Mouse (Mus musculus) heart, adult 2 months (tissue): ENCODE results near the gene Cep135. TPM values are rescaled to one million over a fixed set of nuclear protein-coding genes. Genes with fewer than 3 reads are reported as not detected.

Experiments
- DNase-seq, 2 experiments: peaks; one replicate each; pipeline ENCODE4 v3.0.0; 2021
- H3K27ac ChIP-seq: fragments of 200-600 bp; 2 replicates; pipeline ENCODE4 v1.8.1; 2022
- H3K27me3 ChIP-seq: fragments of 200-500 bp; 2 replicates; pipeline ENCODE4 v1.6.1; 2012; ENCODE audit warnings: mild to moderate bottlenecking, low read length, inconsistent platforms, mixed read lengths; ENCODE audit not compliant: control insufficient read depth, insufficient read depth
- H3K36me3 ChIP-seq: fragments of 200-500 bp; 2 replicates; pipeline ENCODE4 v1.6.1; 2012; ENCODE audit warnings: low read length, inconsistent platforms; ENCODE audit not compliant: control insufficient read depth, insufficient read depth
- H3K4me1 ChIP-seq: fragments of 200-500 bp; 2 replicates; pipeline ENCODE4 v1.6.1; 2011; ENCODE audit warnings: low read length; ENCODE audit not compliant: control insufficient read depth, insufficient read depth
- H3K4me3 ChIP-seq: fragments of 200-600 bp; 2 replicates; pipeline ENCODE4 v1.8.1; 2022
- H3K79me2 ChIP-seq: fragments of 200-500 bp; replicated peaks from 2 replicates; pipeline ENCODE4 v1.6.1; 2012; ENCODE audit warnings: mild to moderate bottlenecking, inconsistent platforms, low read length, moderate library complexity, mixed read lengths; ENCODE audit not compliant: control insufficient read depth, insufficient read depth
- H3K9ac ChIP-seq: fragments of 200-500 bp; 2 replicates; pipeline ENCODE4 v1.6.1; 2012; ENCODE audit warnings: low read depth, mild to moderate bottlenecking, control low read depth, inconsistent platforms, low read length, mixed read lengths
- CTCF ChIP-seq: fragments of 200-600 bp; IDR thresholded peaks from 2 replicates; pipeline ENCODE4 v1.8.1; 2022; ENCODE audit warnings: antibody characterized with exemption, mild to moderate bottlenecking, moderate library complexity
- EP300 ChIP-seq: fragments of 200-500 bp; IDR thresholded peaks from 2 replicates; pipeline ENCODE4 v1.6.1; 2011; ENCODE audit warnings: low read depth, low read length, control low read depth; ENCODE audit not compliant: insufficient read depth
- POLR2A ChIP-seq: fragments of 200-500 bp; IDR thresholded peaks from 2 replicates; pipeline ENCODE4 v1.6.1; 2011; ENCODE audit warnings: mild to moderate bottlenecking, low read depth, low read length, control low read depth; ENCODE audit not compliant: insufficient read depth
- WGBS: fragments of 180-500 bp; shearing (Covaris S2); methylation state at CpG from one replicate; pipeline ENCODE4 v1.1.7; 2018; 5-methylcytosine and 5-hydroxymethylcytosine counted together
- intact Hi-C: fragments of 180-260 bp; cut with DNase I; formaldehyde crosslinking; loops from one replicate; pipeline ENCODE4 v1.15.1; 2025
- long read RNA-seq: library from polyadenylated mRNA; stranded (forward); transcript quantifications from one replicate; pipeline ENCODE4 v2.0.0, GENCODE M21; 2021
- polyA plus RNA-seq: library from polyadenylated mRNA; depleted of rRNA; stranded (reverse); fragments of >200 nt; gene quantifications from 2 replicates; pipeline ENCODE4 v1.2.3, GENCODE M21; 2012; rRNA removed
- total RNA-seq, 2 experiments: library from RNA; stranded (reverse); gene quantifications; 2 replicates each; pipeline ENCODE4 v1.2.3; 2021

Cep135 gene
- total RNA-seq (1 to 10 TPM; 3.0 to 3.5 TPM), polyA plus RNA-seq (0.94 and 1.4 TPM in 2 replicates)
- long read RNA-seq, full-length matches to known transcripts = 1 of 5 reads
- long read RNA-seq, partial matches to known transcripts = 1 of 5 reads
- long read RNA-seq, other reads (novel, unspliced or antisense) = 3 of 5 reads

GRCm38 (mm10) chr5:76588551-76589283, at the start of gene Cep135:
Gene Cep135, plus strand, starts transcription at chr5:76588698.
- intact Hi-C loops = loop anchor here (1.0 to 5.0 kb wide), 2 partner anchors 61 to 255 kb away; partner anchors contain the start of gene Exoc1

GRCm38 (mm10) chr5:76540181-76540580, 48.3 kb upstream of the Cep135 start:
- no peaks in the 10 kb centered on the region for H3K79me2 ChIP-seq
- H3K9ac ChIP-seq = peak overlapping the region; percentile 53; the same call in 1 of the 2 replicates
- H3K36me3 ChIP-seq = no peaks in the 10 kb centered on the region; the same call in none of the 2 replicates
- intact Hi-C loops = loop anchor here (5.0 kb wide), 1 partner anchor 678 kb away; no protein-coding TSS in a partner anchor
- H3K4me1 ChIP-seq = no peaks in the 10 kb centered on the region
- peak overlapping the region; percentile 11; the same call in 1 of the 2 replicates for H3K4me3 ChIP-seq
- peak overlapping the region; percentile 57 for H3K27ac ChIP-seq
- no peak for TF ChIP-seq POLR2A
- TF ChIP-seq CTCF = no peak
- TF ChIP-seq EP300 = no peak
- WGBS = 39% methylated on average over 8 of the region's 8 CpGs
- peak in 1 of 2 experiments; percentile 39 for DNase-seq
- H3K27me3 ChIP-seq = no peaks in the 10 kb centered on the region

More at GRCm38 (mm10) chr5:76588551-76589283, at the start of gene Cep135:
- under 1% methylated on average over 91 of the region's 92 CpGs for WGBS
- DNase-seq = peak; percentile 91 to 92
- peak within 1 kb of the TSS; percentile 91 for H3K9ac ChIP-seq
- H3K4me1 ChIP-seq = no peaks in the 10 kb centered on the region
- no peaks in the 10 kb centered on the region for H3K36me3 ChIP-seq
- no peaks in the 10 kb centered on the region for H3K79me2 ChIP-seq
- H3K27ac ChIP-seq = peak within 1 kb of the TSS; percentile 88
- TF ChIP-seq CTCF = 0 out of 2 replicates have a peak, but pooled peaks have one; percentile 99
- TF ChIP-seq POLR2A = no peak
- peak within 1 kb of the TSS; percentile 82 for H3K4me3 ChIP-seq
- H3K27me3 ChIP-seq = no peaks in the 10 kb centered on the region

GRCm38 (mm10) chr5:76540842-76541241, 47.7 kb upstream of the Cep135 start:
- Histone ChIP-seq H3K4me1 (no peaks in the 10 kb centered on the region), H3K4me3 (peak overlapping the region; percentile 11; the same call in 1 of the 2 replicates), H3K36me3 (no peaks in the 10 kb centered on the region; the same call in none of the 2 replicates), H3K79me2 (no peaks in the 10 kb centered on the region), H3K9ac (no peak overlapping the region), H3K27me3 (no peaks in the 10 kb centered on the region), H3K27ac (peak overlapping the region; percentile 57)
- intact Hi-C loops = loop anchor here (5.0 kb wide), 1 partner anchor 679 kb away; no protein-coding TSS in a partner anchor
- no peak for DNase-seq
- no peak for TF ChIP-seq EP300
- peak; percentile 83 for TF ChIP-seq CTCF
- no peak for TF ChIP-seq POLR2A

- no peak overlapping the region for H3K9ac ChIP-seq
- H3K27ac ChIP-seq = no peak overlapping the region
- TF ChIP-seq CTCF (no peak), POLR2A (no peak), EP300 (no peak)
- intact Hi-C loops = loop anchor here (5.0 kb wide), 1 partner anchor 681 kb away; no protein-coding TSS in a partner anchor
- no peaks in the 10 kb centered on the region for H3K4me1 ChIP-seq
- no peaks in the 10 kb centered on the region; the same call in none of the 2 replicates for H3K36me3 ChIP-seq
- DNase-seq = no peak
- no peaks in the 10 kb centered on the region for H3K27me3 ChIP-seq
- no peak overlapping the region for H3K4me3 ChIP-seq
- no peaks in the 10 kb centered on the region for H3K79me2 ChIP-seq
- 76% methylated on average over 8 of the region's 8 CpGs for WGBS
These were observed 45.3 kb upstream of the Cep135 start for GRCm38 (mm10) chr5:76543200-76543599.

- Histone ChIP-seq H3K27me3 (no peaks in the 10 kb centered on the region), H3K27ac (no peak overlapping the region), H3K4me1 (no peaks in the 10 kb centered on the region), H3K36me3 (no peaks in the 10 kb centered on the region; the same call in 1 of the 2 replicates), H3K4me3 (no peak overlapping the region), H3K79me2 (no peaks in the 10 kb centered on the region), H3K9ac (no peak overlapping the region)
- no peak for TF ChIP-seq POLR2A
- TF ChIP-seq CTCF = no peak
- TF ChIP-seq EP300 = no peak
- DNase-seq = no peak
- intact Hi-C loops = no loop called here
- WGBS = 52% methylated on average over 8 of the region's 8 CpGs
These were observed 38.1 kb upstream of the Cep135 start for GRCm38 (mm10) chr5:76550426-76550825.
